Mouse (Mus musculus) natural killer cell, adult 2 months (primary cell): ENCODE measurements around the gene Mvd.
A peak's percentile ranks its signal among the peaks of the same experiment; 100 is the strongest.

ENCODE experiments used
- DNase-seq, 2 experiments: peaks; one replicate each; pipeline ENCODE4 v3.0.0; 2022; ENCODE audit warnings: low spot score in 2 of 2

Mvd gene

DNA sequence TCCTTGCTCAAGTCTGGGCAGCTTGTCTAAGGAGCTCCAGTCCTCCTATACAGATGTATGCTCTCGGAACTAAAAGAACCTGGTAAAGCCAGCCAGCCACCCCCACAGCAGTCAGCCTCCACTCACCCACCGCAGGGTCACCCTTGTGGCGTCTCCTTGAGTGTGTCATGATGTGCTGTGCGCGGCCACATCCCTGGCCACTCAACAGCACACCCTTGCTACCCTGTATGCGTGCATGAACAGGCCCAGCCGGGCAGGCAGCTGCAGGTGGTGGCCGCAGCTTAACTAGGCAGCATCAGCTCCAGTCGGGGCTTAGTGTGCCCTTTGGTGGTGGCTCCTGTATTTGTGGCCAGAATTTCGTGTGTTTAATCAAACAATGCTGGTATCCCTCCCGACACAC lies 13.9 kb upstream of the Mvd start:
- DNase-seq: no peak

DNA sequence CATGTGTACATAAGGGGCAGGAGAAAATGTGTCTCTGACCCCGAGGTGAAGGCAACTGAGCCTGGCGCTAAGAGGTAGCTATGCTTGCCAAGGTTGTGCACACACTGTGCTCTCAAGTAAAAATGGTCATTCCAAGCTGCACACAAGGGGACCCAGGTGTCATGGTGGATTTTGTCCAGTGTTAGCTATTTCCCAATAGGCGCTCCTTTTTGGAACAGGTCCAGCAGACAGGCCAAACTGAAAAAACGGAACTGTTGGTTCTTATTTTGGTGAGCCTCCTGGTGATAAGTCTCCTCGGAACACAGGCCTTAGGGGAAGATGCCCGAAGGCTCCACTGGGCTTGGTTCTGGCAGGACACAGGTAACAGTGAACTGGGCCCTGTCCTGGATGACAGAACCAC lies 11.2 kb upstream of the Mvd start:
- no peak for DNase-seq

GRCm38 (mm10) chr8:122452154-122452553 lies 8.9 kb upstream of the Mvd start:
- DNase-seq: no peak

- no peak for DNase-seq
These were observed 8.0 kb upstream of the Mvd start for GRCm38 (mm10) chr8:122451161-122451703.

GRCm38 (mm10) chr8:122445203-122445602 lies 2.0 kb upstream of the Mvd start:
- no peak for DNase-seq

DNA sequence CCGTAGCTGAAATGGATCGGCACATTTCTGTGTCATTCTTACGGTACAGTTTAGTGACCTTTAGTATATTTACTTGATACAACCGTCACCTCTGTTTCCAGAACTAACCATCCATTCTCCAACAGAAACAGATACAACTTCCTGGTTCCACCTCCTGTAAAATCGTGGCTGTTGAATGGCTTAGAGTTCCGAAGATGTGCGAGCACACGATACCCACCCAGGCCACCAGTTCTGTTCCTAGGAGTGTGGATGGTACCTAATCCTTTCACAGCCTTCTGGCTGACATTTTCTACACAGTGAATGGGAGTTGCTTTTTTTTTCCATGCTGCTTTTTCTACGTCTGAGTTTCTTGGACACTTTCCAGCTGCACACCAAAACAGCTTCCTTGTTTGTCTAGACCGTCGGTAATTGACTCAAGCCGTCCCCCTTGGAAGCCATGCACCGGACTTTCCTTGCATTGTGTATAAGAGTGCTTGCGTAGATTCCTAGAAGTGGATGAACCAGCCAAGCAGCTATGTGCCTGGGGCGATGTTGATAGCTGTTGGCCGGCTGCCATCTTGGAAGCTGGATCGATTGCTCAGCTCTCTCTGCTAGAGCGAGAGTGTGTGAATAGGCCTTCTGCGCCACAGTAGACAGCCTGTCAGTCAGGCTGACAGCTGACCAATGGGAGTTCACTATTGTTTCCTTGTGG lies 981 bp upstream of the Mvd start:
- DNase-seq: peak; percentile 71 to 72

- no peak for DNase-seq
These were observed 441 bp downstream of the Mvd start for GRCm38 (mm10) chr8:122442781-122443180.

DNA sequence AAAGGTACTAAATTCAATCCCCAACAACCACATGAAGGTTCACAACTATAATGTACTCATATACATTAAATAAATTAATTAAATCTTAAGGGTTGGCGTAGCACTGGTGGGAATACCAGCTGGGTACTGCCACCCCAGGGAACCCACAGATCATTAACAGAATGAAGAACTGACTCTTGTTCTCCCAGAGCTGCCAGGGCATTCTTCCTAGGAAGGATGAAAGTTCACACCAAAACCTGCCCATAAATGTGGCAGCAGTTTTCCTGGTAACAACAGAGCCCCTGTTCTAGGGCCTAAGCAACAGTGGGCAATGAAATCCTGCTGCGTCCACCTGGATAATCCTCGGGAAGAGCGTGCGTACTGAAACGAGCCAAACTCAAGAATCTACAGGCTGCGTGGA lies 866 bp downstream of the Mvd start:
- no peak for DNase-seq

DNA sequence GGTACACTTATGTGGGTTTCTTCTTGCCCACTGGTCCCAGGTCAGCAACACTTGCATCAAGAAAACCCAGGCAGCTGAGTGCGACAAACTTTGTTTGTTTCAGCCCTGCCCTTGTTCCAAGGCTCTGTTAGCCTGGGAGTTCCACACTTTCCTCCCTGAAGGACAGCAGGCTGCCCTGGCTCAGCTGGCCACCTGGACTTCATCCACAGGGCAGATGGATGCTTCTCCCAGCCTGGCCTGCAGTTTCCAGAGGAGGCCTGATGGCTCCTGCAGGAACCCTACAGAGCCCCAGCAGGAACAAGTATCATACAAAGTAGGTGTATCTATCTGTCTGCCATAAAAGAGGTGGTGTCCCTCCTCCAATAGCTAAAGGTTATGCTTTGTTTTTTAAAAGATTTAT lies 1.9 kb downstream of the Mvd start:
- no peak for DNase-seq

- no peak for DNase-seq
These were observed 3.9 kb downstream of the Mvd start for GRCm38 (mm10) chr8:122439336-122439735.

DNA sequence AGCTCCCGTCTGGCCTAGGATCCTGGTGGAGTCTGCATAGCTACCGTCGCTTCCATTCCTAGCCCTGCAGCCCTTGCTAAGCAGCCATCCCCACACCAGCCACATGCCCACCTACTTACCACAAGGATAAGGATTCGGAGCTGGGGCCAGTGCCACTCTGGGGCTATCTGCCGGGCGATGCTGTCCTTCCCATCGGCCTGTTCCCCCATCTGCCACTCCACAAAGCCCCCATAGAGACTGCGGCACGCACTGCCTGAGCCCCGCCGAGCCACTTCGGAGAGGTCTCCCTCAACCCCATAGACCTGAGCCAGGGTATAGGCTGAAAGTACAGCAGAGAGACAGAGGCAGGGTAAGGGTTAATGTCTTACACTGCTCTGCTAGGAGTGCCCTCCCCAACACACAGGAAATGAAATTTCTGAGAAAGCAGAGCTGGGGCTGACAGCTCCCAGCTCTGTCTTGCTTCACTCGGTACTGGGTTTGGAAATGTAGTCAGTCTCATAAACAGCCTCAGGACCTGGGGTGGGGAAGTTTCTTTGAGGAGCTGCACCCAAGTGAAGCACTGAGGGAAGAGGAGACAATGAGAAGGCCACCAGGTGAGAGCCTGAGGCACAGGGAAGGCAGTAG lies 5.4 kb downstream of the Mvd start:
- DNase-seq: peak in 1 of 2 experiments; percentile 27

DNA sequence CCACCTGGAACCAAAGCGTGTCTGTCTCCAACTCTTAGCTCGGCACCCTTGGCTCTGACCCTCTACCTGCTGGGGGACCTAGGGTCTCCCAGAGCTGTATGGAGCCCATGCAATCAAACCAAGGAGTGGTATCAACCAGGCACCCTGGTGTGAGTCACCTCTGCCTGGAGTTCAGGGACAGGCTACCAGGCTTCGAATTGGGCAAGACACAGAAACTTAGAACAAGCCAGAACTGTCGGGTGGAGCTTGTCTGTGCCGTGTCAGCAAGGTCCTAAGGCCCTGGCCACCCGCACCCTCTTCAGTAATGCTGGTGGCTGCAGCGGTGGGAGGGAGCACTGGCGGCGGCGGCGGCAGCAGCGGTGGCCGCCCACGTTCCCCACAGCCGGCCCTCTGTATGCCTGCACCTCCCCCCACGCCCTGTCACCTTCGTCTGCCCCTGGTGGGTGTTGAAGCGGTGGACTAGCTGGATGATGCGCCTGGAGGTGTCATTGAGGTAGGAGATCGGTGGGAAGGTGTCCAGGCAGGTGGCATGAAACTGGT lies 6.6 kb downstream of the Mvd start:
- DNase-seq: no peak

GRCm38 (mm10) chr8:122436146-122436545 lies 7.1 kb downstream of the Mvd start:
- no peak for DNase-seq

GRCm38 (mm10) chr8:122435375-122435774 lies 7.8 kb downstream of the Mvd start:
- DNase-seq: peak; percentile 29 to 44

DNA sequence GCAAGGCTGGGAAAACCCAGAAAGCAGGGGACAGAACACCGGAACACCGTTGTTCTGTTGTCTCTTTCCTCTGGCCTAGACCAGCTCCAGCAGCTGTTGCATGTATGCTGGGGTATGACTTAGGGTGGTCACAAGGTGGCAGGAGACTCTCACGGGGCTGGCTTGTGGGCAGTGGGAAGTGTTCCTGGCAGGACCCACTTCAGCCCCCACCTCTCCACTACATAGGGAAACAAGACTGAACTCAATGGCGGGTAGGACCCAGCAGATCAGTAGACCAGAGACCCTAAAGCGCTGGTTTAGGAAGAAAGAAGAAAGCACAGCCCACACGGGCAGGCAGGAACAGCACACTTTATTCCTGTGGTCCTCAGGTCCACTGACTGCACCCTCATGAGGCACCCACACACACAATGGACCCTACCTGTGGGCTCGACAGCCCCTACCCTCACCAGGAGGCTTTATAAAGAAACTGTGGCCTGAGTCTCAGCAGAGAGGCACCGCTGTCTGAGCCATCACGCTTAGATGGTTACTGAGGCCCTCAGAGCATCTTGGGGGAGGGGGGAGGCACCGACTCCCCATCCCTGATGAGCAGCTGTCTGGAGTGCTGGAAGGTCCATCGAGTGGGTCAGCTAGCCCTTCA lies 9.8 kb downstream of the Mvd start:
- no peak for DNase-seq

DNA sequence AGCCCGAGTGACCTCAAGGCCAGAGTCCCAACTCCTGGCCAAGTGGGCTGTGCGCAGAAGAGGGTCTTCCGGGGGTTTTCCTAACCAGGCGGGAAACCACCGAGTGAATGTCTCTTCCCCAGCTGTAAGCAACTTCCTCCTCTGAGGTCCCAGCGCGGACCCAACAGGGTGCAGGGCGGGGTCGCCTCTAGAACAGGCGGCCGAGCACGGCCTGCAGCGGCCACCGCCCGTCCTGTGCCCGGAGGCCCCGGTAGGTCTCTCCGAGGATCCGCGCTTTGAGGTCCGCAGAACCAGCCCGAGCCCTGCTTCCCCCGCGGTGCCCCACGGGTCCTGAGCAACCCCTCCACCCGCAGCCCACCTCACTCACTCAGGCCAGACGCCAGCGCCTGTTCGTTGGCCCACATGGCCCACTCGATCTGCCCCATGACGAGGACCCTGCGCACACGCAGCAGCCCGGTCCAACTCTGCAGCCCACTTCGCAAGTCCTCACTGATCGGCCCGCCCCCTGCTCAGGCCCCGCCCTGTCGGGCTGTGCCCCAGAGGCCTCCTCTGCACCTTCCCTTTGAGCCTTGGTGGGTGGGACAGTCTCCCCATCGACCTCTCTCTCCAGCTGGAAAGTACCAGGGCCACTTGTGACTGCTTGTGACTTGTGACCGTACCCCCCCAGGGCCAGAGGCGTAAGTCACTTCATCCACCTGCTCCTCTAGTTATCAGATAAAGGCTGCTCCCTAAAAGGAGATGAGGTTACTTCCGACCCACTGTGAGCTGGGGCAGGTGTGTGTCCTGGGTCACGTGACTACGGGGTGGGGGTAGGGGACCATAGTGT lies 10.6 kb downstream of the Mvd start, which contains the start of gene Cyba:
Cyba (minus strand) TSS at position 488 of the 826 bp plus-strand sequence.
- DNase-seq: peak; percentile 89 to 90

DNA sequence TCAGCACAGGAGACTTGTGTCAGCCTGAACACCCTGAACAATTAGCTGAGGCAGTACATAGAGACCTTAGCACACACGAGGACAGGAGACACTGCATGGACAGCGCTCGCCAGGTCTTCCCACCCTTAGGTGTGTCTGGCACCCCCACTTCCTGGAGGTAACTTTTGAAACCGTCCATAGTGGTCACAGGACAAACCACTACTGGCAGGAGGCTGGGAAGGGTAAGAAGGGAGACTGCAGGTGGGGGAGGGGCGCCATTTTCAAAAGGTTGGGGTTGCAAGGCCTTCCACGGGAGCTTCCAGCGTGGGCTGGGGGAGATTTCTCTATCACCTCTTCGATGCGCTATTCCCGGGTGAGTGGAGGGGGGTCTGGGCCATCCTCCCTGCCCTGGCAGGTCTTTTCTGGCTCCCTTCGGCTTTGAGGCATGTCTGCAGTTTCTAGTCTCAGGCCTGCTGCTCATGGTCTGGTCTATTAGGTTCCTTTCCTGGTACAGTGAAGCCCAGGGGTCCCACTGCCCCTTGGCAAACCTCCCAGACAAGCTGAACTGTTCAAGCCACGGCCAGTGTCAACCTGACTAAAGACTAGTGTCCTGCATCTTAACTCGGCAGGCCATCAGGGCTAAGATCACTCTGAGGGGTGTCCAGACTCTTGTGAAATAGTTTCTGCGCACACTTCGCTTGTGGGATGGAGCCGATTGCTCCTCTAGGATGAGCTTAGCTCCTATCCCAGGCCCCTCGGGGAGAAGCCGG lies 11.4 kb downstream of the Mvd start:
- DNase-seq: peak; percentile 32 to 36

DNA sequence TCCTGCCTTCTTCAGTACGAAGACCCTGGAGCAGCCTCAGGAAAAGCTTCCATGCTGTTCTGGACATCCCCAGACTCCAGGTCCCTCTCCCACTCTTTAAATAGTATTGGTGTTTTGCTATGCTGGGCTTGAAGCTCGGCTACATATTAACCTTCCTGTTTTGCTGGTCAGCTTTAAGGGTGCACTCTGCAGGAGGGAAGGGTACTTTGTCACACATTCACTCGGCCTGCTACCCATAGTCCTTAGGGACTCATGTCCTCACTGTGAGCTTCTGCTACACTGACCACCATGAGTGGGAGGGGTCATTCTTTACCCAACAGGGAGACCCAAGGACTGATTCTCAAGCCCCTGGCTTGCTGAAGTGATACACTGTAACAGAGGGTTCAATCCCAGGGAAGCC lies 12.6 kb downstream of the Mvd start:
- peak in 1 of 2 experiments; percentile 18 for DNase-seq

- peak; percentile 81 to 84 for DNase-seq
These were observed 13.1 kb downstream of the Mvd start for GRCm38 (mm10) chr8:122430058-122430636.

DNA sequence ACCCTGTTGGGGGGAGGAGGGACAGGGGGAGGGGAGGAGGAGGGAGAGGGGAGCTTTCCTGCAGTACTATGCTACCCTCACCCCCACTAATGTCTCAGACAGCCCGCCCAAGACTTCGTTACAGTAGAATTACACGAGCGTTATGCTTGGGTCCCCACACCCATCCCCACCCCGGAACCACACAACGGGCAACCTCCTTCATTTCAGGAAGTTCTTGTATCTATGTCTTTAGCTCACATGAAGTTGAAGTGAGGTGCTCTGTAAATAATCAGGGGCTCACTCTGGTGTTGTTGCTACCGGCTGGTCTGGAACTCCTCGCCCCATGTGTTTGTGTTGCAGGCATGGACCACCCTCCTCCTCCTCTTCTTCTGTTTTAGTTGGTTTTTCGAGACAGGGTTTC lies 15.1 kb downstream of the Mvd start:
- peak in 1 of 2 experiments; percentile 51 for DNase-seq
